Mouse (Mus musculus) cerebellum, adult 18-20 months (tissue): ENCODE data around the gene Best3.
"Not testable (repeated sequence)": the region's sequence is repeated elsewhere in the genome, so short reads cannot be mapped to it uniquely, and the experiment has no call there.

ENCODE experiments used
- DNase-seq, 2 experiments: peaks; one replicate each; pipeline ENCODE4 v3.0.0; 2021

The Best3 gene

GRCm38 (mm10) chr10:117033785-117034184 is 47.7 kb downstream of the Best3 start:
- peak; percentile 54 to 69 for DNase-seq

GRCm38 (mm10) chr10:117040355-117040754 is 54.2 kb downstream of the Best3 start:
- DNase-seq, result no peak

GRCm38 (mm10) chr10:117042295-117042694 is 56.2 kb downstream of the Best3 start:
- no peak for DNase-seq

- not testable (repeated sequence) for DNase-seq
These were observed 57.5 kb downstream of the Best3 start for GRCm38 (mm10) chr10:117043497-117044166.

GRCm38 (mm10) chr10:117045175-117046056 is 59.3 kb downstream of the Best3 start, which contains the start of gene Lrrc10:
Gene Lrrc10 (plus strand): TSS chr10:117045341.
- peak; percentile 58 for DNase-seq

GRCm38 (mm10) chr10:117049253-117049652 is 63.1 kb downstream of the Best3 start:
- DNase-seq, result no peak

GRCm38 (mm10) chr10:117049961-117050597 is 64.0 kb downstream of the Best3 start:
- DNase-seq, result no peak

- no peak for DNase-seq
These were observed 69.6 kb downstream of the Best3 start for GRCm38 (mm10) chr10:117055668-117056067.

GRCm38 (mm10) chr10:117062894-117063253 is 76.8 kb downstream of the Best3 start:
- DNase-seq, result no peak

- peak; percentile 92 for DNase-seq
These were observed 77.3 kb downstream of the Best3 start, which contains the start of gene Cct2 for GRCm38 (mm10) chr10:117063254-117064021. Gene Cct2 (minus strand): TSS chr10:117063814.

- peak in 1 of 2 experiments; percentile 12 for DNase-seq
These were observed 78.0 kb downstream of the Best3 start for GRCm38 (mm10) chr10:117064076-117064475.

GRCm38 (mm10) chr10:117069109-117069508 is 83.0 kb downstream of the Best3 start:
- no peak for DNase-seq

- DNase-seq, result no peak
These were observed 86.2 kb downstream of the Best3 start for GRCm38 (mm10) chr10:117072191-117072888.

- no peak for DNase-seq
These were observed 87.1 kb downstream of the Best3 start for GRCm38 (mm10) chr10:117073176-117073575.
